Comparison of ENCODE assay signal across 27 mouse cellular contexts in genomic region chr2:135835911-135836310, GRCm38 (mm10).
DNase-seq lines count a peak whose midpoint lies in the region; ATAC-seq and TF ChIP-seq lines count a peak whose summit lies in the region.
"Had no signal": no experiment of that assay in that cellular context is flagged by ENCODE, and none has a peak within 500 bp of the region (broad histone marks: within the 10 kb centered on the region; RNA-seq: fewer than 3 reads in every experiment).

No protein-coding gene starts in this region.

- H3K27ac ChIP-seq in gastrocnemius, adult 2 months = peak overlapping the region; percentile 25; the same call in 1 of the 2 replicates
- H3K27ac ChIP-seq in heart, embryonic 16.5 days (ENCODE audit: low read length) = peak overlapping the region; percentile 59
- H3K27ac ChIP-seq in heart, embryonic 11.5 days (ENCODE audit: low read depth, low read length) = no peak overlapping the region
- H3K27ac ChIP-seq: embryonic facial prominence, embryonic 10.5 days; embryonic facial prominence, embryonic 13.5 days; forebrain, embryonic 12.5 days; forebrain, embryonic 15.5 days; hindbrain, embryonic 12.5 days; hindbrain, embryonic 15.5 days had no signal

- ATAC-seq in cerebellum, adult (ENCODE audit: insufficient number of reproducible peaks, low FRiP score, low TSS enrichment) = no peak
- no peak for ATAC-seq in heart, embryonic 16.5 days (replicated peaks; ENCODE audit: extremely low read depth, insufficient read depth, low FRiP score)
- no peak for ATAC-seq in heart, embryonic 11.5 days (replicated peaks; ENCODE audit: insufficient number of reproducible peaks, low FRiP score, low TSS enrichment)
- ATAC-seq: forebrain, embryonic 15.5 days; intestine, postnatal 0 days; Patski had no signal

- WGBS in heart, embryonic 16.5 days = 86% methylated on average over 5 of the region's 5 CpGs
- 82% methylated on average over 5 of the region's 5 CpGs for WGBS in heart, embryonic 11.5 days (ENCODE audit: insufficient replicate concordance)

- peaks cover 22% of the 10 kb centered on the region for H3K4me1 ChIP-seq in heart, embryonic 16.5 days (ENCODE audit: control insufficient read depth, insufficient read depth, low read length)
- H3K4me1 ChIP-seq in heart, embryonic 11.5 days (ENCODE audit: control insufficient read depth, insufficient read depth, low read length) = peaks cover 17% of the 10 kb centered on the region
- H3K4me1 ChIP-seq: embryonic facial prominence, embryonic 10.5 days; embryonic facial prominence, embryonic 13.5 days; forebrain, embryonic 12.5 days; hindbrain, embryonic 12.5 days; hindbrain, embryonic 15.5 days had no signal

- DNase-seq in cerebellum, postnatal 10 days = peak; percentile 33 to 40
- DNase-seq in gastrocnemius, adult 2 months = no peak
- no peak for DNase-seq in gastrocnemius, adult 8-10 months (ENCODE audit: low spot score in 2 of 2)
- DNase-seq: adrenal gland, postnatal 10 days; adrenal gland, postnatal 36 days; B cell, adult 2 months; embryo, embryonic 11 days; gastrocnemius, postnatal 14 days; heart, adult 18-20 months; heart, postnatal 14 days; kidney, adult 2 months had no signal

- no peak overlapping the region for H3K4me2 ChIP-seq in heart, embryonic 16.5 days (ENCODE audit: low read depth, low read length)
- H3K4me2 ChIP-seq in heart, embryonic 11.5 days = no peak overlapping the region
- H3K4me2 ChIP-seq: embryonic facial prominence, embryonic 13.5 days; forebrain, embryonic 12.5 days; forebrain, embryonic 15.5 days; heart, embryonic 12.5 days; heart, embryonic 15.5 days; hindbrain, embryonic 12.5 days; hindbrain, embryonic 15.5 days had no signal

- TF ChIP-seq CTCF in gastrocnemius, adult 2 months (IDR thresholded peaks at IDR 0.05) = no peak

- no peak overlapping the region for H3K4me3 ChIP-seq in gastrocnemius, adult 2 months
- H3K4me3 ChIP-seq in heart, embryonic 16.5 days (ENCODE audit: low read length) = no peak overlapping the region
- H3K4me3 ChIP-seq in heart, embryonic 11.5 days (ENCODE audit: low read depth, low read length) = no peak overlapping the region
- H3K4me3 ChIP-seq: embryonic facial prominence, embryonic 10.5 days; embryonic facial prominence, embryonic 13.5 days; erythroblast, embryonic 14.5 days; forebrain, embryonic 12.5 days; forebrain, embryonic 15.5 days; heart, embryonic 12.5 days; heart, embryonic 15.5 days; hindbrain, embryonic 12.5 days; hindbrain, embryonic 15.5 days had no signal

- H3K9me3 ChIP-seq in heart, embryonic 16.5 days (replicated peaks; ENCODE audit: control insufficient read depth, low read length) = no peaks in the 10 kb centered on the region
- H3K9me3 ChIP-seq in heart, embryonic 11.5 days (replicated peaks; ENCODE audit: control insufficient read depth, low read length) = no peaks in the 10 kb centered on the region
- H3K9me3 ChIP-seq: embryonic facial prominence, embryonic 10.5 days; embryonic facial prominence, embryonic 13.5 days; forebrain, embryonic 12.5 days; forebrain, embryonic 15.5 days; heart, embryonic 12.5 days; heart, embryonic 15.5 days; hindbrain, embryonic 12.5 days; hindbrain, embryonic 15.5 days had no signal

- H3K27me3 ChIP-seq in heart, embryonic 16.5 days (ENCODE audit: control insufficient read depth, insufficient read depth, low read length) = no peaks in the 10 kb centered on the region
- H3K27me3 ChIP-seq in heart, embryonic 11.5 days (ENCODE audit: control insufficient read depth, insufficient read depth, low read length) = no peaks in the 10 kb centered on the region
- H3K27me3 ChIP-seq: CH12.LX; embryonic facial prominence, embryonic 13.5 days; forebrain, embryonic 12.5 days; forebrain, embryonic 15.5 days; heart, embryonic 12.5 days; heart, embryonic 15.5 days; hindbrain, embryonic 12.5 days; hindbrain, embryonic 15.5 days; Patski had no signal

- intact Hi-C loops in gastrocnemius, adult 2 months (cut with DNase I) = loop anchor here (5.0 kb wide), 1 partner anchor 76 kb away; no protein-coding TSS in a partner anchor

- no peaks in the 10 kb centered on the region for H3K36me3 ChIP-seq in heart, embryonic 16.5 days (ENCODE audit: control insufficient read depth, insufficient read depth)
- H3K36me3 ChIP-seq in heart, embryonic 11.5 days (ENCODE audit: control insufficient read depth, insufficient read depth, low read length) = no peaks in the 10 kb centered on the region
- H3K36me3 ChIP-seq: embryonic facial prominence, embryonic 10.5 days; embryonic facial prominence, embryonic 13.5 days; forebrain, embryonic 12.5 days; forebrain, embryonic 15.5 days; G1E; heart, embryonic 12.5 days; heart, embryonic 15.5 days; hindbrain, embryonic 12.5 days; hindbrain, embryonic 15.5 days had no signal

- no peak overlapping the region for H3K9ac ChIP-seq in heart, embryonic 16.5 days (ENCODE audit: low read length)
- H3K9ac ChIP-seq in heart, embryonic 11.5 days (ENCODE audit: low read depth, low read length) = no peak overlapping the region
- H3K9ac ChIP-seq: embryonic facial prominence, embryonic 13.5 days; forebrain, embryonic 12.5 days; forebrain, embryonic 15.5 days; heart, embryonic 12.5 days; heart, embryonic 15.5 days; hindbrain, embryonic 12.5 days; hindbrain, embryonic 15.5 days had no signal

Comparison
In these comparisons a context has a peak if more than half of its experiments do, and no peak if none do; other contexts are left out.
1. DNase-seq: peak in cerebellum, postnatal 10 days (2 of 2); none in gastrocnemius, adult 2 months (single experiment) and gastrocnemius, adult 8-10 months (0 of 2).